Mouse (Mus musculus): ENCODE results near the gene Fbxw4.

GRCm38 (mm10) chr19:45531554-45531953, 128.6 kb downstream of the Fbxw4 start:
- TF ChIP-seq CTCF (IDR thresholded peaks at IDR 0.05; ENCODE audit: low read depth, low read length) (no peak), POLR2AphosphoS5 (IDR thresholded peaks at IDR 0.05; ENCODE audit: insufficient replicate concordance, low read depth, low read length) (no peak), GATA1 (IDR thresholded peaks at IDR 0.05; ENCODE audit: borderline replicate concordance, low read length) (no peak), GATA2 (IDR thresholded peaks at IDR 0.05; ENCODE audit: borderline replicate concordance, low read depth, low read length) (no peak), TAL1 (conservative IDR thresholded peaks at IDR 0.05; ENCODE audit: low read depth, low read length) (no peak)
